Mouse (Mus musculus) frontal cortex, adult (tissue): Measurements from ENCODE around the gene Fcgr3.
"Not testable (repeated sequence)": the region's sequence is repeated elsewhere in the genome, so short reads cannot be mapped to it uniquely, and the experiment has no call there.

Experiments used
- ATAC-seq: cut with Nextera tagmentation; 2 replicates; pipeline ENCODE4 v1.9.2; 2017; ENCODE audit warnings: mild to moderate bottlenecking, moderate library complexity, mixed read lengths; ENCODE audit not compliant: low TSS enrichment

Fcgr3 gene

GRCm38 (mm10) chr1:171064491-171065242 lies at the start of gene Fcgr3:
Fcgr3 (minus strand) TSS chr1:171064935.
- peak; percentile 30; the same call in 1 of the 2 replicates for ATAC-seq

- peak; percentile 53 for ATAC-seq
These were observed 49.2 kb upstream of the Fcgr3 start, which contains the start of gene Cfap126 for GRCm38 (mm10) chr1:171113873-171114299. Cfap126 (plus strand) TSS chr1:171113918.

- no peak for ATAC-seq
These were observed 48.3 kb upstream of the Fcgr3 start for GRCm38 (mm10) chr1:171112986-171113385.

- no peak for ATAC-seq
These were observed 47.2 kb upstream of the Fcgr3 start for GRCm38 (mm10) chr1:171111781-171112575.

GRCm38 (mm10) chr1:171111020-171111780 lies 46.5 kb upstream of the Fcgr3 start:
- ATAC-seq, result peak; percentile 84

- ATAC-seq, result peak; percentile 53
These were observed 45.9 kb upstream of the Fcgr3 start for GRCm38 (mm10) chr1:171110659-171111019.

DNA sequence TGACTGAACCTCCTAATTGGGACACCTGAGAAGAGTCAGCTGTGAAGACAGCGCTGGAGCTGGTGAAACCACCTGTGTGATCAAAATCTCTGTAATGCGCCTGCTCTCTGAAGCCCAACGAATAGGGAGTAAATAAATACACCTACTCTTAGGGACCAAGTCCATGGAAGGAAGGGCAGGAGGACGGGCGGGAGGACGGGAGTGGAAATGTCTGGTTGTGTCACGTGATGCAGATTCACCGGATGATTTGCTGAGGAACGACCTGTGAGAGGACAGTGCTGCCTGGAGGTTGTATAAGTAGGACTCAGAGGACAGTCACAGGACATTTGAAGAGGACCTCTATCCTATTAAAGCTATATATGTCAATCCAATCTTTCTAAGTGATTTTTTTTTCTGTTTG lies 44.9 kb upstream of the Fcgr3 start:
- no peak for ATAC-seq

- ATAC-seq, result no peak
These were observed 40.5 kb upstream of the Fcgr3 start for GRCm38 (mm10) chr1:171105226-171105625.

GRCm38 (mm10) chr1:171103179-171103840 lies 38.6 kb upstream of the Fcgr3 start:
- ATAC-seq, result peak; percentile 8; the same call in 1 of the 2 replicates

GRCm38 (mm10) chr1:171102547-171103177 lies 37.9 kb upstream of the Fcgr3 start:
- peak; percentile 67 for ATAC-seq

DNA sequence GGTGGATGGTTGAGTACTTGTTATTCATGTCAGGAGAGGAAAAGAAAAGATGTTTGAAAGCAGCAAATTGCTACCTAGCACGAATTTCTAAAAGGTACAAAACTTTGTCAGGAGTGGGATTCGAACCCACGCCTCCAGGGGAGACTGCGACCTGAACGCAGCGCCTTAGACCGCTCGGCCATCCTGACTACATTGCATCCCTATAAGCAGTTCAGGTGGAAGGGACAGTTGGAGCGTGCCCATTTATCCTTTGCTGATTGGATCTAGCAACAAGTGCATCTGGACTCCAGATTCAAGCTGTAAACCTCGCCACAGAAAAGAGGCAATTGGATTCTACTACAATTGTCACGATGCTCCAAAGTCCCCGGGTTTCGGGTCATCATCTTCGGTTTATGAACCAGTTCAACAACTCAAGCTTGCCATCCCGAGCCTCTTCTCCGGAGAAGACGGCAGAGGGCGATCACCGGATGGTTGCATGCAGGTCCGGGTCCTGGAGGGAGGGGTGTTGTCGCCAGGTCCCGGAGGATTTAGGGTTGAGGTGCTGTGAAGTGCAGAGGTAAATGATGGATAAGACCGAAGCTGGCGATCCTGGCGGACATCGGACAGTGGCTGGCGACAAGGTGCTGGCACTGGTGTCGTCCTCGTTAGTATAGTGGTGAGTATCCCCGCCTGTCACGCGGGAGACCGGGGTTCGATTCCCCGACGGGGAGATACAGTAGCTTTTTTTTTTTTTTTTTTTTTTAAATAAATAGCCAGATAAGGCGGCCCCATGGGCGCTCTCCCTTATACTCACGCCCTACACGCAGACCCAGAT lies 37.2 kb upstream of the Fcgr3 start:
- peak; percentile 79 for ATAC-seq

DNA sequence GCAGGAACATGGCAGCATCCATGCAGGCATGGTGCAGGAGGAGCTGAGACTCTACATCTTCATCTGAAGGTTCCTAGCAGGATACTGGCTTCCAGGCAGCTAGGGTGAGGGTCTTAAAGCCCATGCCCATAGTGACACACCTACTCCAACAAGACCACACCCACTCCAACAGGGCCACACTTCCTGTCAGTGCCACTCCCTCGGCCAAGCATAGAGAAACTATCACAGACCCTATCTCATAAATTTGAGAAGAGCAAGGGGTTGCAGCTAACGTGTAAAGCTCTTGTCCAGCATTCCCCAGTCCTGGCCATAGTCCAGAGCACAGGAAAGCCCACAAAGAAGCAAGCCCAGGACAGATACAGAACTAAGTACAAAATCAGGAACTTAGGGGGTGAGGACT lies 36.3 kb upstream of the Fcgr3 start:
- ATAC-seq, result no peak

- ATAC-seq, result no peak
These were observed 32.9 kb upstream of the Fcgr3 start for GRCm38 (mm10) chr1:171097612-171098011.

- ATAC-seq, result no peak
These were observed 32.4 kb upstream of the Fcgr3 start for GRCm38 (mm10) chr1:171097136-171097535.

DNA sequence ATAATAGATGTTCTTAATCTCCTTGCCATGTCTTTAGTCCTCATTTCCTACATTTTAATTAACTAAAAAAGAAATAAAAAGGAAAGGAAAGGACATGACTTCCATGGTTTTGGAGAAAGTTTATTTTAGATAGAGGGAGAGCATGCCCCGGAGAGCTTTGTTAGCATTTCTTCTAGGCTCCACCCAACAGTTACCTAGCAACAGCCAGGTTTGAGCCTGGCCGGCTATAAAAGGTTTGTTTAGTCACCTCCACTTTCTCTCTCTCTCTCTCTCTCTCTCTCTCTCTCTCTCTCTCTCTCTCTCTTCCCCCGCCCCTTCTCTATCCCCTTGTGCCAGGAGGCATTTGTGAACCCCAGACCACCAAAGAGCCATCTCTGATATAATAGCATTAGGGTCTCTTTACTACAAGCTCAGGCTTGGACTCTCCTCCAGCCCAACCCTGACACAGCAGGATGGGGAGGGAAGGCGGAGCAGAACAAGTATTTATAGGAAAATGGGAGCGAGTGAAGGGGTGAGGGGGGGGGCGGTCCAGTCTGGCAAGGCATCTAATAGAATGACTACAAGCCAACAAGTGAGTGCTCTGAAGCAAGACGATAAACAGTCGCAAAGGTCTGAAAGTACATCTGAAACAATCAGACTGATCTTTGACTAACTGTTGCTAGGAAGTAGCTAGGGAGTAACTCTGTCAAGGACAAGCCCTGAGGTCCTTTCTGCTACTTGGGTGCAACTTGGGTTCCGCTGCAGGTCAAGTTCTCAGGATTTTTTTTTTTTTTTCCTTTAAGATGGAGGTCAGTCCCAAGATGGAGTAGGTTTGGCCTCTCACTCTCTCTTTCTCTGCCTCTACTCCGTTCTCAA lies 31.6 kb upstream of the Fcgr3 start:
- no peak for ATAC-seq

DNA sequence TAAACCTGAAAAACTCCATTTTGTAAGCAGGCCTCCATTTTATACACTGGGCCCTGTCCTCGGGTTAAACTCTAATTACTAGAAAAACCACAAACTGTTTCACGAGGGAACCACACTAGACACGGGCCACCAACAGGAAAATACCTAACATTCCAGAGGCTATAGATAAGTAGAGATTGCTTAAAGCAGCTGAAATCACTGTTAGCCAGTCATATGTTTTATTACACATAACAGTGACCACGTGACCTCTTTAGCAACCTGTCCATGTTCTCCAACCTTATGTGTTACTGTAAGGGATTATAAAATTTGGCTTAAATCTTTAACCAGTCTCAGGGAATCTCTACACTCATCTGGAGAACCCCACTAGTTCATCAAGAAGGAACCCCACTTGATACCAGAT lies 29.7 kb upstream of the Fcgr3 start:
- no peak for ATAC-seq

- no peak for ATAC-seq
These were observed 26.0 kb upstream of the Fcgr3 start for GRCm38 (mm10) chr1:171090761-171091160.

DNA sequence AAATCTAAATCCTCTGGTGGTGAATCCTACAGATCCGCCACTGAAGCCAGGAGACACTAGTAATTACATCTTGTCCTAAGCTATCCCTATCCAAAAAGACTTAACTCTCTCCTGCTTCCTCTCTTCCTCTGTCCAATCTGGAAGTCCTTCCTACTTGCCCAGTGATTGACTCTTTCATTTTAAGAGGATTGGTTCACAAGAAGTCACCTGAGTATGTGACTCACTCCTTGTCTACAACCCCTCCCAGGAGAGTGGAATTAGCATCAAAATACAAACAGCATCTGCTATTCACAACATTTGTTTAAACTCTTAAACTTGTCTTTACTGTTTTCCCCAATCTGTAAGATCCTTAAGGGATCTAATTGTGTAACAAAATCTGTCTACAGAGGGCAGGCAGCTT lies 25.2 kb upstream of the Fcgr3 start:
- ATAC-seq, result no peak

- not testable (repeated sequence) for ATAC-seq
These were observed 23.6 kb upstream of the Fcgr3 start for GRCm38 (mm10) chr1:171088237-171088869.
